Mouse (Mus musculus) myocyte (in vitro differentiated cells): ENCODE data around the gene Cplx3.

Source experiments
- POLR2A ChIP-seq: IDR thresholded peaks from one replicate; pipeline ENCODE4 v1.6.1; 2011; ENCODE audit warnings: low read depth, mild to moderate bottlenecking, control low read depth, moderate library complexity; ENCODE audit not compliant: insufficient read length
- REST ChIP-seq: IDR thresholded peaks from one replicate; pipeline ENCODE4 v1.6.1; 2011; ENCODE audit warnings: mild to moderate bottlenecking, control low read depth, moderate library complexity; ENCODE audit not compliant: insufficient read depth, insufficient read length
- TCF12 ChIP-seq: IDR thresholded peaks from one replicate; pipeline ENCODE4 v1.6.1; 2011; ENCODE audit warnings: mild to moderate bottlenecking, control low read depth; ENCODE audit not compliant: poor library complexity, insufficient read depth, severe bottlenecking

GRCm38 (mm10) chr9:57553119-57553518 lies 53.0 kb downstream of the Cplx3 start:
- TF ChIP-seq TCF12 (no peak), REST (no peak), POLR2A (no peak)
